Mouse (Mus musculus) leukemia stem cell, adult 10-12 weeks (primary cell): ENCODE results near the gene Ophn1. TPM values are rescaled to one million over a fixed set of nuclear protein-coding genes. Genes with fewer than 3 reads are reported as not detected.

ENCODE experiments used
- polyA plus RNA-seq: library from polyadenylated mRNA; stranded (reverse); fragments of >175 nt; gene quantifications from 2 replicates; pipeline ENCODE4 v1.2.3, GENCODE M21; 2012; ENCODE audit warnings: low replicate concordance

Ophn1 gene
- polyA plus RNA-seq = 0.11 TPM in 1 of 2 replicates, not detected in the other

DNA sequence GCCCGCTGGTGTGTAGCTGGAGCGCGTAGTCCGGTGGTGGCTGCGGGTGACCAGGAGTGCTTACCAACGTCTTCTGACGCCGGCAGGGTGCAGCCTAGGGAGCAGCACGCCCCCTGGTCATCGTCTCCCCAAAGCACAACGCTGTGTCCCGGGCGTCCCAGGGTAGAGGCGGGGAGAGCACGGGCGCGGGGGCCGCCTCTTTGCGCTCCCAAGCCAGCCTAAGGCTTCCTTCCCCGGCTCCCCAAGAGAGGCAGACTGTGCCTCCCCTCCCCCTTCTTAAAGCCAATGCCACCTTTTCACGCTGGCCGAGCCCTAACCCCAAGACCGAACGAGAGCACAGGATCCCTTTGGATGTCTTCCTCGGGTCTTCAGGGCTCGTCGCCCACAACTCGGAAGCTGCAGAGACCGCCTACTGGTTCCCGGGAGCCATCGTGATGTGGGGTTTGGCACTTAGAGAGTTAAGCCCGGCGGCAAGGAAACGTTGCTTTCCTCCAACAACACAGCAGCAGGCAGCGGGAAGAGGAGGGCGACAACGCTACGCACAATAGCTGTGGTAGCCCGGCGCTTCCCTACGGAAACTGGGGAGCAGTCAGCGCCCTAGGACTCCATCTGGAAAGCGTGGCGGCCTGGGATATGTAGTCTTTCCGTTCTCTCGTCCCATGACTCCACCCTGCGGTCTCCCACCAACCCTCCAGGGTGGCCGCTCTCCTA is at the start of gene Ophn1:
Gene Ophn1, minus strand, starts transcription at position 620 of the 711 bp plus-strand sequence.

DNA sequence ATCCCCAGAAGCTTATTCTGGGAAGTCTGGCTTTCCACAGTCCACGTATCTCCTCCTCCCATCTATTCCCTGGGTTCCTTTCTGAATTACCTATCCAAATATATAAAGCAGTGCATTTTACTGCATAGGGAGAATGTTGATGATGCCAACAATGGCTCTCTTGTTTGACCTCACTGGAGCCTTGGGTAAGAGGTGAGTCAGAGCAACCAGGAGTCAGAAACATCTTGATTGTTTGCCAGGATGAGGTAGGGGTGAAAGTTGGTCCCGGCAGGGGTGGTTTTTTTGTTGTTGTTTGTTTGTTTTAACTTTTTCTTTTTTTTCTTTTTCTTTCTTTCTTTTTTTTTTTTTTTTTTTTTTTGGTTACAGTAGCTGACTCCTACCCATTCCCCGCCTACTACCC is 45.3 kb upstream of the Ophn1 start, which contains the start of gene Yipf6:
Gene Yipf6, plus strand, starts transcription at position 216 of the 400 bp plus-strand sequence.

Other genes with a start within 250 kb of the Ophn1 start
- gene Yipf6, start 45.3 kb upstream of the Ophn1 start, polyA plus RNA-seq = 1.1 and 10.1 TPM in 2 replicates
- 0.09 and 0.74 TPM in 2 replicates for gene Stard8, start 112.2 kb upstream of the Ophn1 start, polyA plus RNA-seq
- 7.7 and 8.0 TPM in 2 replicates for gene Efnb1, start 245.1 kb upstream of the Ophn1 start, polyA plus RNA-seq